Mouse (Mus musculus) heart, adult 2 months (tissue): ENCODE results near the gene Chtop.

Source experiments
- CTCF ChIP-seq: fragments of 200-600 bp; IDR thresholded peaks from 2 replicates; pipeline ENCODE4 v1.8.1; 2022; ENCODE audit warnings: antibody characterized with exemption, mild to moderate bottlenecking, moderate library complexity
- POLR2A ChIP-seq: fragments of 200-500 bp; IDR thresholded peaks from 2 replicates; pipeline ENCODE4 v1.6.1; 2011; ENCODE audit warnings: mild to moderate bottlenecking, low read depth, low read length, control low read depth; ENCODE audit not compliant: insufficient read depth

GRCm38 (mm10) chr3:90454931-90455330 is 54.4 kb downstream of the Chtop start:
- TF ChIP-seq POLR2A: no peak
- no peak for TF ChIP-seq CTCF
